Mouse (Mus musculus): ENCODE results near the gene BC048403.
A peak's percentile ranks its signal among the peaks of the same experiment; 100 is the strongest.

BC048403 gene

GRCm38 (mm10) chr10:121739548-121740505, at the start of gene BC048403:
TSS of gene BC048403 (plus strand) at chr10:121739937.
- DNase-seq (ENCODE audit: low spot score in 2 of 2) = peak; percentile 61 to 74

GRCm38 (mm10) chr10:121692944-121693579, 46.7 kb upstream of the BC048403 start:
- no peak for DNase-seq (ENCODE audit: low spot score in 2 of 2)

GRCm38 (mm10) chr10:121694567-121694966, 45.2 kb upstream of the BC048403 start:
- no peak for DNase-seq (ENCODE audit: low spot score in 2 of 2)

DNA sequence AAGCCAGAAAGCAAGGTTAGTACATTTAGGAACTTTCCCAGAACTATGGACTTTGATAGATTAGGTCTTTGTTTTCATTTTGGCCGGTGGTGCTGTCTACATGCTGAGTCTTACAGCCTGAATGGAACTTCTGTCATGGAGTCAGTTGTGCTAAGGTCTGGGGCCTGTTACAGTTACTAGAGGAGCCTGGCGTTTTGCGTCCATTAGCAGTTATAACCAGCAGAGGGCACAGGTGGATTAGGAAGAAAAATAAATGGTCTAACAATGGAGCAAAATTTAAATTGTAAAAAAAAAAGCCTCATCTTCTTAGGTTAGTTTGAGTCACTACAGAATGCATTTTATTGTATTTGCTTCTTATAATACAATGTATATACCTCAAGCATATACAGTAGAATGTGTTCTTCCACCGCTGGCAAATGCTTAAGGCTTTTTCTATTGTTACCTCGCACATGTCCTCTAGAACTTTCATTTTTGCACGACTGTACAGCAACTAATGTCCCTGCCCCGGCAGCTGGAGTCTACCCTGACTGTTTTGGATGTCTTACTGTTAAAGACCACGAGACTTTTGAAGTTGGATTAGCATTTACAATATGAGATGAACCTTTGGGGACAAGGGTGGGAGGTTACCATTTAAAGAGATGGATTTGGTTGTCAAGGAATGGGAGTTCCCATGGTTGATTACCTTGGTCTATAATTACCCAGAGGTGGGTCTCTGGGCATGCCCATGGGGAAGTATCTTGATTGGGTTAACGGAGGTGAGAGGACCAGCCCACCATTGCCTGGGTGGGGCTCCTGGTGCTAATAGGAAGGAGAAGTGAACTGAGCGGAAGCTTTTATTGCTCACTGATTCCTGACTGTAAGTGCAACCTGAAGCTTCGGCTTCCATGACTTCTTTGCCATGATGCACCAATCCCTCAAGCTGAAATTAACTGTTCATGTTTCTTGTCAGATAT, 38.2 kb upstream of the BC048403 start:
- peak in 1 of 2 experiments; percentile 47 for DNase-seq (ENCODE audit: low spot score in 2 of 2)

- DNase-seq (ENCODE audit: low spot score in 2 of 2) = no peak
These were observed 36.1 kb upstream of the BC048403 start for GRCm38 (mm10) chr10:121703619-121704018.

DNA sequence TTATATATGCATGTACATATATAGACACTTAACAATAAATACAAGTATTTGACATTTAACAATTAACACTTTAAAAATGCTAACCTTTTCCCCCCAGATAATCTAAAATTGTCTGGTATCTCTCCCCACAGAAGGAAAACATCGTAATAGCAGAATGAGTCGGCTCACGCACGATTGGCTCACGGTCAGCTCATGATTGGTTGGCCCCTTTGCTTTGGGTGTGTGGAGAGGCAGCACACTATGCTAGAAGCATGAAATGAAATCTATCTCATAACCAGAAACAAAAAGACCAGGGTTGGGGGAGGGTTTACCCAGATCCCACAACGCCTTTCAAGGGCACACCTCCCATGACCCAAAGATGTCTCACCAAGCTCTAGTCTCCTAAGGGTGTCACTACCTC, 34.9 kb upstream of the BC048403 start:
- no peak for DNase-seq (ENCODE audit: low spot score in 2 of 2)

GRCm38 (mm10) chr10:121705399-121706163, 34.2 kb upstream of the BC048403 start:
- DNase-seq (ENCODE audit: low spot score in 2 of 2) = no peak

- no peak for DNase-seq (ENCODE audit: low spot score in 2 of 2)
These were observed 22.9 kb upstream of the BC048403 start for GRCm38 (mm10) chr10:121716862-121717261.

DNA sequence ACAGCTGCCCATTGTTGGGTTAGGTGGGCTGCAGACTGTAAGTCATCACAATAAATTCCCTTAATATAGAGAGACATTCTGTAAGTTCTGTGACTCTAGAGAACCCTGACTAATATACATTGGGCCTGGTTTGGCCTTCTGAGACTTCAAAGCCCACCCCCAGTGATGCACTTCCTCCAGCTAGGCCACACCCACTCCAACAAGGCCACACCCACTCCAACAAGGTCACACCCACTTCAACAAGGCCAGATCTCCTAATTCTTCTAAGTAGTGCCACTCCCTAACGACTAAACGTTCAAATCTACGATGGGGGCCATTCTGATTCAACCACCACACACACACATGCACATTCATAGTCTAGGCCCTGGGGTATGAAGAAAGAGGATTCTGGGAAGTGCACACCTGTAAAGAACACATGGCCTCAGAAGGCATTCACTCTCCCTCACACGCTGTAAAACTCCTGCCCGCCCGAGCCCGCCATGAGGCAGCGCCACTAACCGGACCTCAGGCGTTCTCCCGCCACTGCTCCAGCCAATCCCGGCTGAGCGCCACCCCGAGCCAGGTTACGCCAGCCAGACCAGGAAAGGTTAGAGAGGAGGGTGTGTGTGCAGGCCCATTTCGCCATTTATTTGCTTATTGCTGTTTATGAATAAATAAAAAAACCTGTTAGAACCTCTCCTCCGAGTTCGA, 20.7 kb upstream of the BC048403 start:
- DNase-seq (ENCODE audit: low spot score in 2 of 2) = no peak

DNA sequence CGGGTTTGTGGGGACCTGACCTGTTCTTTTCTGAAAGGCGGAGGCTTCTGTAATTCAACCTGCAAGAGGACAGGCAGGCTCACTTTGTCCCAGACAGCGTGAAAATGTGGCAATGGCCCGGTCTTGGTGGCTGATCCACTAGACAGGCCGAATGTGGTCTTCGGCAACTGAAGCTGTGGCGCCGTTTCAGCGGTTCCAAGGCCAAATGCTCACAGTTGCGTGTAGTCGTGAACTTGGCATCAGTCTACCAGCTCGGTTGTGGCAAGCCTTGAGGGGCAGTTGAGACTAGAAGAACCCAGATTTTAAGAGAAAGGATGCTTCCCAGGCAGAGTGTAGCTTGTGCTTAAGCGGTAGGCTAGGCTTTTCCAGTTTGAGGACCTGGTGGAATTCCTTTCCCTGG, 19.0 kb upstream of the BC048403 start:
- DNase-seq (ENCODE audit: low spot score in 2 of 2) = no peak

- no peak for DNase-seq (ENCODE audit: low spot score in 2 of 2)
These were observed 13.2 kb upstream of the BC048403 start for GRCm38 (mm10) chr10:121726505-121726904.

- DNase-seq (ENCODE audit: low spot score in 2 of 2) = no peak
These were observed 12.6 kb upstream of the BC048403 start for GRCm38 (mm10) chr10:121727151-121727550.

DNA sequence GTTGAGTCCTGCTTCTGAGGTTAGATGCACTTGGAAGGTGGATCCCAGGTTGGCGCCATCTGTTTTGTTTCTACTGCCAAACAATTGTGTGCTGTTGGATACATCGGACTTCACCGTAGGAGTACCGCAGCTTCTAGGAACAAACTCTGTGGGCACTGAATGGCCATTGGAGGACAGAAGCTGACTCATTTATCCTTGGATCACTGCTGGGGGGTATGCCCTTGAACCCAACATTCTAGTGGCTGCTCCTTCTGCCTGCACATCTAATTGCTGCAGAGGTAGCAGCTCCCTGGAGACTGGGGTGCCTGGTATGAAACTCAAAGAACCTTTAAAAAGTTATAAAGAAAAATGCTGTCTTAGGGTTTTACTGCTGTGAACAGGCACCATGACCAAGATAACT, 11.5 kb upstream of the BC048403 start:
- no peak for DNase-seq (ENCODE audit: low spot score in 2 of 2)

GRCm38 (mm10) chr10:121731048-121731725, 8.6 kb upstream of the BC048403 start:
- DNase-seq (ENCODE audit: low spot score in 2 of 2) = no peak

- no peak for DNase-seq (ENCODE audit: low spot score in 2 of 2)
These were observed 7.2 kb upstream of the BC048403 start for GRCm38 (mm10) chr10:121732542-121732941.

GRCm38 (mm10) chr10:121737256-121737655, 2.5 kb upstream of the BC048403 start:
- no peak for DNase-seq (ENCODE audit: low spot score in 2 of 2)

DNA sequence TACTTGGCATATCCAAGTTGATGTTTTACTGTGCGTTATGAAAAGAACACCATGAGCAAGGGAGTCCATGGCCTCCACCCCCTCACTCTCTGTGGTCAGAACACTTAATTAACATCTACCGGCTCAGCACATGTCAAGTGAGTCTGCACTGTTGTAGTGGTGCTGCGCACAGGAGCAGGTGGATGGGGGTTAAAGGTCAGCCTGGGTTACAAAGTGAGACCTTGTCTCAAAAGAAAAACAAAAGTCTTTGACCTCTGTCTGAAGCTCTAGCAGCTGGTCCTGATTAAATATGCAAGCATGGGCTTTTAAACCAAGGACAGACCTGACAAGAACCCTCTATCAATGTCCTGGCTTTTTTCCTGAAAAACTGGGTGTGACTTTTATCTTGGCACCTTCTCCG, 2.6 kb downstream of the BC048403 start:
- DNase-seq (ENCODE audit: low spot score in 2 of 2) = no peak

DNA sequence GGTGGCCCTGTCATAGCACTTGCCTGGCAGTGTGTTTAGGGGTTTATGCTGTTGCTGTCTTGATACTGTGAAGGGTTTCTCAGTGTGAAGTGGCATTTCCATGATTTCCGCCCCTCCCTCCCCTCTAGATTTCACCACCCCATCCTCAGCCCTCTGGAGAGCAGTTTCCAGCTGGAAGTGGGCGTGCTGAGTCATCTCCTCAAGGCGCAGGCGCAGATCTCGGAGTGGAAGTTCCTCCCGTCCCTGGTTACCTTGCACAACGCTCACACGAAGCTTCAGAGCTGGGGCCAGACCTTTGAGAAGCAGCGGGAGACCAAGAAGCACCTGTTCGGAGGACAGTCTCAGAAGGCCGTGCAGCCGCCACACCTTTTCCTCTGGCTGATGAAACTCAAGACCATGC, 10.4 kb downstream of the BC048403 start:
- peak; percentile 22 to 27 for DNase-seq (ENCODE audit: low spot score in 2 of 2)

DNA sequence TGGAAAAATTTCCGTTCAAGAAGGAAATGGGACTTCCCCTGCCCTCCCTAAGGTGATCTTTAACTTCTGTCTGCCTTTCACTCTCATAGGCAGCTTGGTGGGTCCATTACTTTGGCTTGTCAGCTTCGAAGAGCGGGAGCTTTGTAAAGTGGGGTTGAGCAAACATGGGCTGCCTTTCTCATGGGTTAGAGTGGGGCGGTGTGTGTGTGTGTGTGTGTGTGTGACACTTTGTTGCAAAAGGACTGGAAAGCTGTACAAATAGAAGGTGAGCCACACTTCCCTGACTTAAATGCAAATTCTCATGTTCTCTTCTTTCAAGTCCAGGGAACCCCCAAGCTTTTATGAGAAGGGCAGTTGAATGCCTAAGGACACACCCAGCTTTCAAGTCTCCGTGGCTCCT, 14.5 kb downstream of the BC048403 start:
- no peak for DNase-seq (ENCODE audit: low spot score in 2 of 2)

DNA sequence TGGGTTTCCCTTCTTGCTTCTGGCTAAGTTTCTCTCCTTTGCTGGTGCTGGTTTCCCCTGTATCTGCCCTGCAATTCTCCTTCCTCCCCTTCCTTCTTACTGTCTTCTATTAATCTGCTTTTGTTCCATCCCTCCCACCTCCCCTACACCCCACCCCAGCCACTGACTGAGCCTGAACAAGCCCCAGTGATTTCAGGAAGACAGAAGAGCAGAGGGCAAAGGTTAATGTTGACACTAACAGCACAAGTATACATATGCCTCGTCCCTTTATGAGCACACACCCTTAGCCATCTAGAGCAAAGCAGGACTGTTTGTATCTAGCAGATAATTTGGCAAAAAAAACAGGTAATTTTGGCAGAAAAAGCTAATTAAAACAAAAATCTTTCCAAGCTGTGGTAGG, 16.1 kb downstream of the BC048403 start:
- DNase-seq (ENCODE audit: low spot score in 2 of 2) = no peak
